Mouse (Mus musculus): ENCODE measurements around the gene Kdsr. TPM values are rescaled to one million over a fixed set of nuclear protein-coding genes. Genes with fewer than 3 reads are reported as not detected.

Gene Kdsr
- polyA plus RNA-seq (2015; fragmentation: Nextera tagmentation; extraction: Ambion mirVana), result 15.7 and 18.5 TPM in 2 replicates

DNA sequence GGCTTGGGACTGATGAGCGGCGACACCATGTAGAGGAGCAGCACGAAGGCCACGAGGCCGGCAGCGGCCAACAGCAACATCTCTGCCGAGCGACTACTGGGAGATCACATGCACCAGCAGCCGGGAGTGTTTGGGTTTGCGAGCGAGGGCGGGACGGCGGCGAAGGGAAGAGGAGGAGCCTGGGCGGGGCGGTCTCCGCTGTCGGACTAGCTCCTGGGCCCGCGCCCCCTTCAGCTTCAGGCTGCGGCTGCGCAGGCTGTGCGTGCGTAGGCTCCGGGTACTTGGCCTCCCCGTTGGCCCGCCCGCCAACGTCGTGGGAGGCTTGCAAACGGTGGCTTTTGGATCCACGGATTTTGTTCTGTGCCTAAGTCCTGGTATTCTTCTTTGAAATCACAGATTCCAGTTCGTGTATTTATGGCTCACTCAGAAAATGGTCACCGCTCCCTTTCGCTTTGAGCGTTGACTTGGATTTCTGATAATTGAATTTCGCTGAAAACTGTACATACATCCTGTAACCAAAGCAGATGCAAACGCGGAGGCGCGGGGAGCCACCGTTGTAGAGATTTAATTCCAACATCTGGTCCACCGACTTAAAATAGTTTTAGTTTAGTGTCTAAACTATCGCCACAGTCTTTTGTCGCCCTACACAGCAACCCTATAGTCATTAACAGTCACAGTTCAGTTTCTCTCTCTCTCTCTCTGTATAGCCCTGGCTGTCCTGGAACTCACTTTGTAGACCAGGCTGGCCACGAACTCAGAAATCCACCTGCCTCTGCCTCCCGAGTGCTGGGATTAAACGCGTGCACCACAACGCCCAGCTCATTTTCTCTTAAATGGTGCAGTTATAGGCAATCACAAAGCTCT is at the start of gene Kdsr:
Gene Kdsr (minus strand): TSS at position 156 of the 864 bp plus-strand sequence.
- Histone ChIP-seq H3K27me3 (ENCODE audit: control insufficient read depth, insufficient read depth, low read length) (no peaks in the 10 kb centered on the region), H3K4me2 (ENCODE audit: low read depth, low read length) (peak within 1 kb of the TSS; percentile 98), H3K9ac (ENCODE audit: low read length) (peak within 1 kb of the TSS; percentile 87), H3K4me3 (replicated peaks; ENCODE audit: low read length) (peak within 1 kb of the TSS; percentile 85), H3K9me3 (replicated peaks; ENCODE audit: control insufficient read depth, low read length) (no peaks in the 10 kb centered on the region), H3K4me1 (ENCODE audit: control insufficient read depth, insufficient read depth, low read length) (peaks cover 16% of the 10 kb centered on the region), H3K36me3 (ENCODE audit: control insufficient read depth, insufficient read depth, low read length) (no peaks in the 10 kb centered on the region), H3K27ac (ENCODE audit: low read length) (peak within 1 kb of the TSS; percentile 96)
- 1% methylated on average over 51 of the region's 51 CpGs for WGBS
- ATAC-seq (ENCODE audit: insufficient read depth, low FRiP score), result peak; percentile 99

GRCm38 (mm10) chr1:106799931-106800330 is 40.4 kb upstream of the Kdsr start:
- H3K27ac ChIP-seq (ENCODE audit: low read length), result no peak overlapping the region
- H3K27me3 ChIP-seq (ENCODE audit: control insufficient read depth, insufficient read depth, low read length), result no peaks in the 10 kb centered on the region; the same call in 1 of the 2 replicates
- H3K9ac ChIP-seq (ENCODE audit: low read length), result no peak overlapping the region
- no peaks in the 10 kb centered on the region for H3K9me3 ChIP-seq (replicated peaks; ENCODE audit: control insufficient read depth, low read length)
- no peaks in the 10 kb centered on the region for H3K36me3 ChIP-seq (ENCODE audit: control insufficient read depth, insufficient read depth, low read length)
- peaks cover 7% of the 10 kb centered on the region for H3K4me1 ChIP-seq (ENCODE audit: control insufficient read depth, insufficient read depth, low read length)
- H3K4me3 ChIP-seq (replicated peaks; ENCODE audit: low read length), result no peak overlapping the region
- no peak overlapping the region for H3K4me2 ChIP-seq (ENCODE audit: low read depth, low read length)
- 77% methylated on average over 3 of the region's 3 CpGs for WGBS
- ATAC-seq (ENCODE audit: insufficient read depth, low FRiP score), result no peak

- no peak overlapping the region for H3K27ac ChIP-seq (ENCODE audit: low read length)
- peaks cover 11% of the 10 kb centered on the region for H3K4me1 ChIP-seq (ENCODE audit: control insufficient read depth, insufficient read depth, low read length)
- H3K4me2 ChIP-seq (ENCODE audit: low read depth, low read length), result no peak overlapping the region
- no peaks in the 10 kb centered on the region; the same call in 1 of the 2 replicates for H3K27me3 ChIP-seq (ENCODE audit: control insufficient read depth, insufficient read depth, low read length)
- no peak overlapping the region for H3K9ac ChIP-seq (ENCODE audit: low read length)
- H3K4me3 ChIP-seq (replicated peaks; ENCODE audit: low read length), result no peak overlapping the region
- no peaks in the 10 kb centered on the region for H3K36me3 ChIP-seq (ENCODE audit: control insufficient read depth, insufficient read depth, low read length)
- H3K9me3 ChIP-seq (replicated peaks; ENCODE audit: control insufficient read depth, low read length), result no peaks in the 10 kb centered on the region
- ATAC-seq (ENCODE audit: insufficient read depth, low FRiP score), result no peak
- WGBS, result 43% methylated on average over 1 of the region's 1 CpGs
Measured at GRCm38 (mm10) chr1:106799406-106799805, 39.9 kb upstream of the Kdsr start.

GRCm38 (mm10) chr1:106796987-106797779 is 37.7 kb upstream of the Kdsr start:
- ATAC-seq (ENCODE audit: insufficient read depth, low FRiP score), result no peak
- peak overlapping the region; percentile 96 for H3K4me3 ChIP-seq (replicated peaks; ENCODE audit: low read length)
- no peak overlapping the region for H3K27ac ChIP-seq (ENCODE audit: low read length)
- no peaks in the 10 kb centered on the region; the same call in 1 of the 2 replicates for H3K27me3 ChIP-seq (ENCODE audit: control insufficient read depth, insufficient read depth, low read length)
- 61% methylated on average over 7 of the region's 7 CpGs for WGBS
- peaks cover 12% of the 10 kb centered on the region for H3K4me1 ChIP-seq (ENCODE audit: control insufficient read depth, insufficient read depth, low read length)
- no peak overlapping the region; the same call in 1 of the 2 replicates for H3K9ac ChIP-seq (ENCODE audit: low read length)
- H3K4me2 ChIP-seq (ENCODE audit: low read depth, low read length), result peak overlapping the region; percentile 72
- no peaks in the 10 kb centered on the region for H3K36me3 ChIP-seq (ENCODE audit: control insufficient read depth, insufficient read depth, low read length)
- H3K9me3 ChIP-seq (replicated peaks; ENCODE audit: control insufficient read depth, low read length), result no peaks in the 10 kb centered on the region

GRCm38 (mm10) chr1:106796542-106796924 is 37.0 kb upstream of the Kdsr start, which contains the start of gene Vps4b:
Gene Vps4b, minus strand, starts transcription at chr1:106796728.
- H3K9ac ChIP-seq (ENCODE audit: low read length), result peak within 1 kb of the TSS; percentile 99
- H3K27me3 ChIP-seq (ENCODE audit: control insufficient read depth, insufficient read depth, low read length), result no peaks in the 10 kb centered on the region; the same call in 1 of the 2 replicates
- H3K4me2 ChIP-seq (ENCODE audit: low read depth, low read length), result peak within 1 kb of the TSS; percentile 89
- H3K4me3 ChIP-seq (replicated peaks; ENCODE audit: low read length), result peak within 1 kb of the TSS; percentile 96
- no peaks in the 10 kb centered on the region for H3K36me3 ChIP-seq (ENCODE audit: control insufficient read depth, insufficient read depth, low read length)
- ATAC-seq (ENCODE audit: insufficient read depth, low FRiP score), result peak; percentile 100
- peak within 1 kb of the TSS; percentile 98 for H3K27ac ChIP-seq (ENCODE audit: low read length)
- H3K9me3 ChIP-seq (replicated peaks; ENCODE audit: control insufficient read depth, low read length), result no peaks in the 10 kb centered on the region
- peaks cover 12% of the 10 kb centered on the region for H3K4me1 ChIP-seq (ENCODE audit: control insufficient read depth, insufficient read depth, low read length)
- under 1% methylated on average over 23 of the region's 23 CpGs for WGBS

GRCm38 (mm10) chr1:106795634-106796541 is 36.4 kb upstream of the Kdsr start:
- Histone ChIP-seq H3K4me3 (replicated peaks; ENCODE audit: low read length) (peak overlapping the region; percentile 96), H3K4me2 (ENCODE audit: low read depth, low read length) (peak overlapping the region; percentile 89), H3K27me3 (ENCODE audit: control insufficient read depth, insufficient read depth, low read length) (no peaks in the 10 kb centered on the region; the same call in 1 of the 2 replicates), H3K27ac (ENCODE audit: low read length) (peak overlapping the region; percentile 98), H3K36me3 (ENCODE audit: control insufficient read depth, insufficient read depth, low read length) (no peaks in the 10 kb centered on the region), H3K9ac (ENCODE audit: low read length) (peak overlapping the region; percentile 99), H3K4me1 (ENCODE audit: control insufficient read depth, insufficient read depth, low read length) (peaks cover 12% of the 10 kb centered on the region), H3K9me3 (replicated peaks; ENCODE audit: control insufficient read depth, low read length) (no peaks in the 10 kb centered on the region)
- peak; percentile 92 for ATAC-seq (ENCODE audit: insufficient read depth, low FRiP score)
- 2% methylated on average over 51 of the region's 51 CpGs for WGBS

DNA sequence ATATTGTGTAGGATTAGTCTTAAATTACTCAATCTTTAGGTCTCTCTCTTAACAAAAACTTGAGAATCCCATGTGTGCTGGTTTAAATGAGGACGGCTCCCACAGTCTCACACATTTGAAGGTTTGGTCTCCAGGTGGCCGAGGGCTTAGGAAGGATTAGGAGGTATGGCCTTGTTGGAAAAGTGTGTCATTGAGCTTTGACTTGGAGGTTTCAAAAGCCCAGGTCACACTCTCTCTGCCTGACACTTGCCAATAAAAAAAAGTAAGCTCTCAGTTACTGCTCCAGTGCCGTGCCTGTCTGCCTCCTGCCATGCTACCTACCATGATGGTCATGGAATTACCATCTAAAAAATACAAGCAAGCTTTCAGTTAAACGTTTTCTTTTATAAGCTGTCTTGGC is 15.4 kb upstream of the Kdsr start:
- peaks cover 26% of the 10 kb centered on the region for H3K36me3 ChIP-seq (ENCODE audit: control insufficient read depth, insufficient read depth, low read length)
- 82% methylated on average over 4 of the region's 4 CpGs for WGBS
- H3K4me2 ChIP-seq (ENCODE audit: low read depth, low read length), result no peak overlapping the region
- no peak overlapping the region for H3K9ac ChIP-seq (ENCODE audit: low read length)
- H3K9me3 ChIP-seq (replicated peaks; ENCODE audit: control insufficient read depth, low read length), result no peaks in the 10 kb centered on the region
- H3K4me1 ChIP-seq (ENCODE audit: control insufficient read depth, insufficient read depth, low read length), result no peaks in the 10 kb centered on the region
- ATAC-seq (ENCODE audit: insufficient read depth, low FRiP score), result no peak
- no peak overlapping the region for H3K27ac ChIP-seq (ENCODE audit: low read length)
- no peaks in the 10 kb centered on the region for H3K27me3 ChIP-seq (ENCODE audit: control insufficient read depth, insufficient read depth, low read length)
- H3K4me3 ChIP-seq (replicated peaks; ENCODE audit: low read length), result no peak overlapping the region

GRCm38 (mm10) chr1:106774092-106774491 is 14.6 kb upstream of the Kdsr start:
- no peak overlapping the region for H3K9ac ChIP-seq (ENCODE audit: low read length)
- no peak overlapping the region for H3K4me2 ChIP-seq (ENCODE audit: low read depth, low read length)
- H3K27ac ChIP-seq (ENCODE audit: low read length), result no peak overlapping the region
- no peaks in the 10 kb centered on the region for H3K4me1 ChIP-seq (ENCODE audit: control insufficient read depth, insufficient read depth, low read length)
- WGBS, result 75% methylated on average over 9 of the region's 9 CpGs
- H3K27me3 ChIP-seq (ENCODE audit: control insufficient read depth, insufficient read depth, low read length), result no peaks in the 10 kb centered on the region
- H3K9me3 ChIP-seq (replicated peaks; ENCODE audit: control insufficient read depth, low read length), result no peaks in the 10 kb centered on the region
- no peak overlapping the region for H3K4me3 ChIP-seq (replicated peaks; ENCODE audit: low read length)
- peaks cover 20% of the 10 kb centered on the region for H3K36me3 ChIP-seq (ENCODE audit: control insufficient read depth, insufficient read depth, low read length)
- no peak for ATAC-seq (ENCODE audit: insufficient read depth, low FRiP score)
